Mouse (Mus musculus) CD4-positive naive resting alpha-beta T cell, adult 76 days (primary cell): ENCODE measurements around the gene Golga1. TPM values are rescaled to one million over a fixed set of nuclear protein-coding genes. Genes with fewer than 3 reads are reported as not detected.

Experiments
- total RNA-seq: library from RNA; stranded (reverse); gene quantifications from one replicate; pipeline ENCODE4 v1.2.4, GENCODE M21; 2023

The Golga1 gene
- total RNA-seq, result 27.7 TPM

DNA sequence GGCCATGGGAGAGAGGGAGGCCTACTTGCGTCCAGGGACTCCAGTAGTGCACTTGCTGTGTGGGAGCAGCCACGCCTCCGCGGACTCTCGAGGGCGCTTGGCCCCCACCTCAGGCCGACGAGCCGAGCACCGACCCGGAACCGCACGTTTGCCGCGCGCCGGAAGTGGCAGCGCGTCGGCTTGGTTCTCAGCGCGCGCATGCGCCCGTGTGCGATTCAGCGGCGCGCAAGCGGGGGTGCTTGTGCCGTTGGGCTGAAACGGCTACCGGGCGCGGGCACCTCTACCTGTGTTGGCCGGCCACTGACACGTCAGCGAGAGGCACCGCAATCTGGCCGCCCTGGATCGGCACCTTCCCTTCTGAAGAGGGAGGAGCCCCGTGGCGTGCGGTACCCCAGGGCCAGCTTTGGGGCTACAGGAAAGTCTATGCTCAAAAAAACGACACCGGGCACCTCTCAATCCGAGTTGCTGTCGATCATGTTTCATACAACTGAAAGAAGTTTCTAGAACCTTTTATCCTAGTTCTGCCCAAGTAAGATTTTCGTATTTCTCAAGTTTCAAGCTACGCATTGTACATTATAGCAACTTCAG is at the start of gene Golga1:
Gene Golga1 (minus strand): TSS at position 142 of the 588 bp plus-strand sequence.

DNA sequence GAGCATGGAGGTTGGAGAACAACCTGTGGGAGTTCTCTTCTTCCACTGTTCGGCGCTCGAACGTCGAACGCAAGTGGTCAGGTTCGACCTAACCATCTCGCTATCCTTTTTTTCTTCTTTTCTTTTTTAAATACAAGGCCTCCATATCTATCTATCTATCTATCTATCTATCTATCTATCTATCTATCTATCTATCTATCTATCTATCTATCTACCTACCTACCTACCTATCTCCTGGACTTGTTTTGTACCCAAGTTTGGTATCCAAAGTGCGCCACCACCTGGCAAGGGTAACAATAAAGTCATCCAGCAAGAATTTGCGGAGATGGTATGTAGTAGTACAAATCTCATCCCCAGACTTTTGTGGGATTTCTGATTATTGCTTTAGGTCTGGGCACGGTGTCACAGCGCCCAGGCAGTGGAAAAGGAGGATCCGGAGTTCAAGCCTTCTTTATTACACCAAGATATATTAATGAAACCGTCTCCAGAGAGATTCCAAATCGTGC is 59.7 kb downstream of the Golga1 start, which contains the start of gene Rpl35:
Gene Rpl35 (minus strand): TSS at position 51 of the 506 bp plus-strand sequence.

DNA sequence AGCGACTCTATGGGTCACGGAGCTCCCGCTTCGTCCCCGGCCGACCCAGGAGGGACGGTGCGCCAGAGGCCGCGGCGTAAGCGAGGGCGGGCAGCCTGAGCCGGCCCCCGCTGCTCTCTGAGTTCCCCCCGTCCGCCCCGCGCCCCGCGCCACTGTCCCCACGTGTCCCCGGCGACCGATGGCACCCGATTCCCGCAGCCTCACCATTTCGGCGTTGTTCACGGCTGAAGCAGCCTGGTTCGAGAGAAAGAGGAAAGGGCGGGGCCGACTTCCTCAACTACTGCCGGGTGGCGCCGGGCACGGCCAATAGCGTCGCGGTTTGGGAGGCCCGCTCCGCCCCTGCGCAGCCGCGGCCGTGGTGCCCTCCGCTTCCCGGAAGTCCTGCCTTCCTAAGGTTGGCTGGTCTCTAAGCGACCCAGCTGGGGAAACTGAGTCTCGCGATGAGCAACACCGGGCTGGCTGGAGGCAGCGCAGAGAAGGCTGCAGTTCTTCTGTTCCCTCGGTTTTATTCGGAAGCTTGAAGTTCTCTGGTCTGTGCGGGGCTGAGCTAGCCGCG is 60.4 kb downstream of the Golga1 start, which contains the start of gene Arpc5l:
Gene Arpc5l (plus strand): TSS at position 469 of the 556 bp plus-strand sequence.

DNA sequence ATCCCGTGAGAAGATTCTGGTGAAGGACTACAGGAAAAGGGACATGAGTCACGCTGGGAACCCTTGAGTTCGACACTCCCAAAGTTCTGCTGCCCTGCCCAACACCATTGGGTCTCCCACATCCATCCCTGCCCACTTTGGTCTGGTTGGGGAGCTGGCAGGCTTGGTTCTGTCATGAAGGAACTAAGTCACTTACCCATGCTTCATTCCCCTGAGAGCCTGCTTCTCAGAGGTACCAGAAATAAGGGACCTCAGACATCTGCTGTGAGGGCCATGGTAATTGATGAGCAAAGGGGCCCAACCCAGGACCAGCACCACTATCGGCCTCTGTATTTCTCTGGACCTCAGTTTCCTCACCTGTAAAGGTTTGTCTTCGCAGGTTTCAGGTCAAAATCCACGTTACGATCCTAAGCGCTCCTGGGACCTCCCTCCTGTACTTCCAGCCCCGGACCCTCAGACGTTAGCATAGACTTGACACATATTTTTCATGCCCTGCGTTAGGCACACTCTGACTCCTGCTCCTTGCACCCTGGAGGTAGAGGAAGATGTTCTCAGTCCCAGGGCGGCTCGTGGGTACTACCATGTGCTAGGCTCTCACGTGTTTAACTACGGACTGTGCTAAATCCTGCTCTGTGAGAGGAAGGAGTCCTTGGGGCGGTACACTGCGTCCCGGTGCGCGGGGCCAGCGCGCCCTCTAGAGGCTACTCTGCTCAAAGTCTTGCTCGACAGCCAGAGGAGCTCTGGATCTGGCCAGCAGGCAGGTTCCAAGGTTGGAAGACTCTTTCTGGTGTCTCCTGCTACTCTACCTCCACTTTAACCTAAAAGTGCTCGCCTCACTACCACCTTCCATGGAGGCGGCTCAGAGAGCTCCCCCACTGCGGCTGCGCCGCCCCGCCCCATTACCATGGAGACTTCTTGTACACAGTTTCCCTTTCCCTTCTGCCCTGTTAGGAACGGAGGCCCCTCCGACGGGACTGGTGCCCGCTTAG is 67.7 kb downstream of the Golga1 start, which contains the start of gene Wdr38:
Gene Wdr38 (plus strand): TSS at position 91 of the 989 bp plus-strand sequence.

Other genes with a start within 250 kb of the Golga1 start
- 6.4 TPM for gene Nr6a1, start 137.9 kb downstream of the Golga1 start, total RNA-seq
- gene Olfml2a, start 133.6 kb downstream of the Golga1 start, total RNA-seq, result not detected
- gene Wdr38, start 68.1 kb downstream of the Golga1 start, total RNA-seq, result 0.21 TPM
- 59.4 TPM for gene Arpc5l, start 60.2 kb downstream of the Golga1 start, total RNA-seq
- gene Rpl35, start 59.9 kb downstream of the Golga1 start, total RNA-seq, result 979 TPM
- gene Scai, start 125.2 kb upstream of the Golga1 start, total RNA-seq, result 35.6 TPM
- 65.8 TPM for gene Ppp6c, start 160.9 kb upstream of the Golga1 start, total RNA-seq